Mouse (Mus musculus): ENCODE measurements around the gene Med23.

GRCm38 (mm10) chr10:24842676-24843075, 27.1 kb upstream of the Med23 start, which contains the start of gene Enpp3:
- TF ChIP-seq CTCF (IDR thresholded peaks at IDR 0.05) (no peak), EP300 (IDR thresholded peaks at IDR 0.05) (no peak)

Measured in lung, postnatal 0 days (tissue).